Mouse (Mus musculus): Measurements from ENCODE around the gene Fcgrt.
"Not testable (repeated sequence)": the region's sequence is repeated elsewhere in the genome, so short reads cannot be mapped to it uniquely, and the experiment has no call there.

Gene Fcgrt

GRCm38 (mm10) chr7:45103652-45104180 lies at the start of gene Fcgrt:
Fcgrt (minus strand) TSS chr7:45103851.
- DNase-seq (ENCODE audit: low read depth) = no peak

- not testable (repeated sequence) for DNase-seq (ENCODE audit: low read depth)
Measured at GRCm38 (mm10) chr7:45153052-45153451, 49.4 kb upstream of the Fcgrt start.

GRCm38 (mm10) chr7:45151303-45151702 lies 47.7 kb upstream of the Fcgrt start:
- DNase-seq (ENCODE audit: low read depth) = no peak

GRCm38 (mm10) chr7:45150321-45150720 lies 46.7 kb upstream of the Fcgrt start:
- no peak for DNase-seq (ENCODE audit: low read depth)

- no peak for DNase-seq (ENCODE audit: low read depth)
Measured at GRCm38 (mm10) chr7:45149545-45149944, 45.9 kb upstream of the Fcgrt start.

GRCm38 (mm10) chr7:45148534-45149098 lies 45.0 kb upstream of the Fcgrt start:
- DNase-seq (ENCODE audit: low read depth) = no peak

- no peak for DNase-seq (ENCODE audit: low read depth)
Measured at GRCm38 (mm10) chr7:45147899-45148298, 44.2 kb upstream of the Fcgrt start.

GRCm38 (mm10) chr7:45147267-45147666 lies 43.6 kb upstream of the Fcgrt start:
- no peak for DNase-seq (ENCODE audit: low read depth)

GRCm38 (mm10) chr7:45145460-45145859 lies 41.8 kb upstream of the Fcgrt start:
- DNase-seq (ENCODE audit: low read depth) = no peak

- no peak for DNase-seq (ENCODE audit: low read depth)
Measured at GRCm38 (mm10) chr7:45144368-45145174, 40.9 kb upstream of the Fcgrt start.

- DNase-seq (ENCODE audit: low read depth) = no peak
Measured at GRCm38 (mm10) chr7:45141914-45142313, 38.3 kb upstream of the Fcgrt start.

GRCm38 (mm10) chr7:45141319-45141718 lies 37.7 kb upstream of the Fcgrt start:
- no peak for DNase-seq (ENCODE audit: low read depth)

- DNase-seq (ENCODE audit: low read depth) = no peak
Measured at GRCm38 (mm10) chr7:45139904-45140723, 36.5 kb upstream of the Fcgrt start.

GRCm38 (mm10) chr7:45138403-45138802 lies 34.8 kb upstream of the Fcgrt start:
- no peak for DNase-seq (ENCODE audit: low read depth)

GRCm38 (mm10) chr7:45137171-45138006 lies 33.7 kb upstream of the Fcgrt start:
- no peak for DNase-seq (ENCODE audit: low read depth)

GRCm38 (mm10) chr7:45135993-45136567 lies 32.4 kb upstream of the Fcgrt start, which contains the start of the genes Gm45713 and Flt3l:
Gm45713 (minus strand) TSS chr7:45136231.
Flt3l (minus strand) TSS chr7:45136432.
- DNase-seq (ENCODE audit: low read depth) = peak; percentile 84

GRCm38 (mm10) chr7:45135370-45135769 lies 31.7 kb upstream of the Fcgrt start:
- DNase-seq (ENCODE audit: low read depth) = no peak

- DNase-seq (ENCODE audit: low read depth) = peak; percentile 79
Measured at GRCm38 (mm10) chr7:45134544-45135026, 30.9 kb upstream of the Fcgrt start.

GRCm38 (mm10) chr7:45133446-45134159 lies 30.0 kb upstream of the Fcgrt start:
- DNase-seq (ENCODE audit: low read depth) = no peak

- DNase-seq (ENCODE audit: low read depth) = no peak
Measured at GRCm38 (mm10) chr7:45131850-45132249, 28.2 kb upstream of the Fcgrt start.

Measured in c-Kit-positive CD71-negative TER-119-negative erythroid progenitor cells, embryonic 14.5 days (primary cell).